Mouse (Mus musculus) CH12.LX (cell line): ENCODE results near the gene Surf1. TPM values are rescaled to one million over a fixed set of nuclear protein-coding genes. Genes with fewer than 3 reads are reported as not detected.

Experiments
- DNase-seq: peaks from one replicate; pipeline ENCODE4 v3.0.0-alpha.2; 2013; ENCODE audit errors: extremely low read depth
- H3K27ac ChIP-seq: 2 replicates; pipeline ENCODE4 v1.5.1; 2012; ENCODE audit warnings: low read depth, mild to moderate bottlenecking, control low read depth, moderate library complexity; ENCODE audit not compliant: insufficient read depth
- H3K27me3 ChIP-seq: replicated peaks from 2 replicates; pipeline ENCODE3; 2012; ENCODE audit warnings: inconsistent platforms
- H3K36me3 ChIP-seq, 2 experiments: replicated peaks in 1 of 2; 2 replicates each; pipeline versions ENCODE3 to v1.6.1; 2012; ENCODE audit warnings: inconsistent platforms in 1 of 2, low read length in 1 of 2, mild to moderate bottlenecking in 1 of 2, mixed read lengths in 1 of 2, moderate library complexity in 1 of 2; ENCODE audit not compliant: control insufficient read depth in 1 of 2, insufficient read depth in 1 of 2
- H3K4me1 ChIP-seq, 2 experiments: 2 replicates each; pipeline ENCODE4 v1.6.1; 2012; ENCODE audit warnings: inconsistent platforms in 1 of 2, moderate library complexity in 1 of 2; ENCODE audit not compliant: insufficient read depth in 2 of 2, control insufficient read depth in 1 of 2
- H3K4me2 ChIP-seq: 2 replicates; pipeline ENCODE4 v1.6.1; 2012; ENCODE audit warnings: low read depth, mild to moderate bottlenecking, control low read depth; ENCODE audit not compliant: poor library complexity, insufficient read depth, severe bottlenecking
- H3K4me3 ChIP-seq, 3 experiments: fragments of 150-350 bp in 1 of 3; sonication (generic) in 1 of 3; replicated peaks in 1 of 3; 2 replicates each; pipeline versions ENCODE3 to v1.5.1; 2011 to 2012; ENCODE audit warnings: low read depth in 2 of 3, low read length in 2 of 3, mild to moderate bottlenecking in 2 of 3, moderate library complexity in 2 of 3, control low read depth in 1 of 3, improper control_type of control experiment in 1 of 3, inconsistent platforms in 1 of 3, mixed read lengths in 1 of 3; ENCODE audit not compliant: poor library complexity in 1 of 3
- H3K79me2 ChIP-seq: replicated peaks from 2 replicates; pipeline ENCODE4 v1.6.1; 2012; ENCODE audit warnings: mild to moderate bottlenecking, moderate library complexity; ENCODE audit not compliant: control insufficient read depth, poor library complexity, insufficient read depth, severe bottlenecking; ENCODE audit errors: extremely low read depth
- H3K9ac ChIP-seq: 2 replicates; pipeline ENCODE4 v1.6.1; 2012; ENCODE audit warnings: low read depth, mild to moderate bottlenecking, control low read depth, moderate library complexity; ENCODE audit not compliant: insufficient read depth
- H3K9me3 ChIP-seq: replicated peaks from 2 replicates; pipeline ENCODE3; 2012; ENCODE audit warnings: low read length, inconsistent platforms, mixed read lengths
- BHLHE40 ChIP-seq: IDR thresholded peaks from 2 replicates; pipeline ENCODE4 v1.6.1; 2011; ENCODE audit warnings: mild to moderate bottlenecking, low read depth, low read length, improper control_type of control experiment
- CHD1 ChIP-seq: IDR thresholded peaks from 2 replicates; pipeline ENCODE4 v1.6.1; 2012; ENCODE audit warnings: low read depth, low read length, improper control_type of control experiment, inconsistent platforms
- CHD2 ChIP-seq: IDR thresholded peaks from 2 replicates; pipeline ENCODE4 v1.6.1; 2011; ENCODE audit warnings: low read length, improper control_type of control experiment
- CTCF ChIP-seq, 2 experiments: IDR thresholded peaks in 1 of 2; conservative IDR thresholded peaks in 1 of 2; 2 replicates each; pipeline ENCODE4 v1.5.1; 2011 to 2012; ENCODE audit warnings: low read depth in 2 of 2, low read length in 2 of 2, improper control_type of control experiment in 1 of 2, inconsistent platforms in 1 of 2, mild to moderate bottlenecking in 1 of 2, moderate library complexity in 1 of 2
- E2F4 ChIP-seq: IDR thresholded peaks from 2 replicates; pipeline ENCODE4 v1.6.1; 2011; ENCODE audit warnings: low read depth, low read length, improper control_type of control experiment; ENCODE audit not compliant: insufficient replicate concordance
- ELF1 ChIP-seq: IDR thresholded peaks from 2 replicates; pipeline ENCODE4 v1.6.1; 2014; ENCODE audit warnings: low read depth, mild to moderate bottlenecking, inconsistent platforms, low read length, improper control_type of control experiment
- EP300 ChIP-seq: IDR thresholded peaks from 2 replicates; pipeline ENCODE4 v1.6.1; 2011; ENCODE audit warnings: low read length, improper control_type of control experiment
- ETS1 ChIP-seq: conservative IDR thresholded peaks from 2 replicates; pipeline ENCODE4 v1.6.1; 2012; ENCODE audit warnings: low read depth, mild to moderate bottlenecking, inconsistent platforms, low read length, improper control_type of control experiment, moderate library complexity
- GABPA ChIP-seq: IDR thresholded peaks from 2 replicates; pipeline ENCODE4 v1.6.1; 2012; ENCODE audit warnings: low read depth, low read length, improper control_type of control experiment, inconsistent platforms; ENCODE audit not compliant: insufficient replicate concordance
- HCFC1 ChIP-seq: IDR thresholded peaks from 2 replicates; pipeline ENCODE4 v1.6.1; 2012; ENCODE audit warnings: low read depth, mild to moderate bottlenecking, inconsistent platforms, low read length, improper control_type of control experiment
- IRF4 ChIP-seq: IDR thresholded peaks from 2 replicates; pipeline ENCODE4 v1.6.1; 2014; ENCODE audit warnings: low read depth, mild to moderate bottlenecking, inconsistent platforms, low read length, improper control_type of control experiment
- JUN ChIP-seq: IDR thresholded peaks from 2 replicates; pipeline ENCODE4 v1.6.1; 2011; ENCODE audit warnings: low read depth, mild to moderate bottlenecking, low read length, improper control_type of control experiment, moderate library complexity; ENCODE audit not compliant: insufficient read depth
- JUND ChIP-seq: conservative IDR thresholded peaks from 2 replicates; pipeline ENCODE4 v1.6.1; 2011; ENCODE audit warnings: low read depth, low read length, improper control_type of control experiment
- KAT2A ChIP-seq: IDR thresholded peaks from 2 replicates; pipeline ENCODE4 v1.6.1; 2012; ENCODE audit warnings: low read length, improper control_type of control experiment, inconsistent platforms; ENCODE audit not compliant: insufficient replicate concordance
- MAFK ChIP-seq: IDR thresholded peaks from 2 replicates; pipeline ENCODE4 v1.6.1; 2011; ENCODE audit warnings: low read length, improper control_type of control experiment; ENCODE audit not compliant: insufficient replicate concordance
- MAX ChIP-seq: IDR thresholded peaks from 2 replicates; pipeline ENCODE4 v1.6.1; 2011; ENCODE audit warnings: low read length, improper control_type of control experiment
- MAZ ChIP-seq: IDR thresholded peaks from 2 replicates; pipeline ENCODE4 v1.6.1; 2012; ENCODE audit warnings: low read depth, mild to moderate bottlenecking, inconsistent platforms, low read length, improper control_type of control experiment, moderate library complexity
- MEF2A ChIP-seq: IDR thresholded peaks from 2 replicates; pipeline ENCODE4 v1.6.1; 2014; ENCODE audit warnings: low read depth, mild to moderate bottlenecking, inconsistent platforms, low read length, improper control_type of control experiment, borderline replicate concordance
- MXI1 ChIP-seq: IDR thresholded peaks from 2 replicates; pipeline ENCODE4 v1.6.1; 2011; ENCODE audit warnings: mild to moderate bottlenecking, low read depth, low read length, improper control_type of control experiment
- MYC ChIP-seq: IDR thresholded peaks from 2 replicates; pipeline ENCODE4 v1.6.1; 2011; ENCODE audit warnings: low read depth, mild to moderate bottlenecking, improper control_type of control experiment, low read length
- NELFE ChIP-seq: IDR thresholded peaks from 2 replicates; pipeline ENCODE4 v1.6.1; 2011; ENCODE audit warnings: low read depth, low read length, improper control_type of control experiment
- NRF1 ChIP-seq: IDR thresholded peaks from 2 replicates; pipeline ENCODE4 v1.6.1; 2014; ENCODE audit warnings: low read depth, mild to moderate bottlenecking, inconsistent platforms, low read length, improper control_type of control experiment, moderate library complexity
- PAX5 ChIP-seq: IDR thresholded peaks from 2 replicates; pipeline ENCODE4 v1.6.1; 2012; ENCODE audit warnings: low read length, inconsistent platforms, mixed read lengths
- POLR2A ChIP-seq: IDR thresholded peaks from 2 replicates; pipeline ENCODE4 v1.6.1; 2011; ENCODE audit warnings: low read depth, mild to moderate bottlenecking, improper control_type of control experiment, low read length
- POLR2AphosphoS2 ChIP-seq: IDR thresholded peaks from 2 replicates; pipeline ENCODE4 v1.6.1; 2011; ENCODE audit warnings: low read depth, low read length, improper control_type of control experiment
- RAD21 ChIP-seq: IDR thresholded peaks from 2 replicates; pipeline ENCODE4 v1.6.1; 2011; ENCODE audit warnings: low read depth, mild to moderate bottlenecking, low read length, improper control_type of control experiment, moderate library complexity
- RCOR1 ChIP-seq: conservative IDR thresholded peaks from 2 replicates; pipeline ENCODE4 v1.6.1; 2012; ENCODE audit warnings: low read depth, mild to moderate bottlenecking, inconsistent platforms, low read length, improper control_type of control experiment
- SIN3A ChIP-seq: IDR thresholded peaks from 2 replicates; pipeline ENCODE4 v1.6.1; 2012; ENCODE audit warnings: low read length, improper control_type of control experiment, inconsistent platforms
- SMC3 ChIP-seq: IDR thresholded peaks from 2 replicates; pipeline ENCODE4 v1.6.1; 2011; ENCODE audit warnings: low read depth, low read length, improper control_type of control experiment
- TBP ChIP-seq: conservative IDR thresholded peaks from 2 replicates; pipeline ENCODE4 v1.6.1; 2011; ENCODE audit warnings: low read depth, low read length, improper control_type of control experiment
- TCF12 ChIP-seq: IDR thresholded peaks from 2 replicates; pipeline ENCODE4 v1.6.1; 2014; ENCODE audit warnings: low read depth, mild to moderate bottlenecking, inconsistent platforms, low read length, improper control_type of control experiment
- UBTF ChIP-seq: IDR thresholded peaks from 2 replicates; pipeline ENCODE4 v1.6.1; 2012; ENCODE audit warnings: low read depth, mild to moderate bottlenecking, inconsistent platforms, low read length, improper control_type of control experiment, moderate library complexity
- USF1 ChIP-seq: IDR thresholded peaks from 2 replicates; pipeline ENCODE4 v1.6.1; 2014; ENCODE audit warnings: low read depth, mild to moderate bottlenecking, inconsistent platforms, low read length, improper control_type of control experiment
- USF2 ChIP-seq: conservative IDR thresholded peaks from 2 replicates; pipeline ENCODE4 v1.6.1; 2011; ENCODE audit warnings: low read depth, low read length, improper control_type of control experiment
- ZC3H11A ChIP-seq: IDR thresholded peaks from 2 replicates; pipeline ENCODE4 v1.6.1; 2012; ENCODE audit warnings: low read depth, mild to moderate bottlenecking, inconsistent platforms, low read length, improper control_type of control experiment
- ZKSCAN1 ChIP-seq: IDR thresholded peaks from 2 replicates; pipeline ENCODE4 v1.6.1; 2012; ENCODE audit warnings: low read depth, inconsistent platforms, low read length, improper control_type of control experiment, borderline replicate concordance
- ZMIZ1 ChIP-seq: IDR thresholded peaks from 2 replicates; pipeline ENCODE4 v1.6.1; 2012; ENCODE audit warnings: low read depth, mild to moderate bottlenecking, inconsistent platforms, low read length, improper control_type of control experiment
- ZNF384 ChIP-seq: IDR thresholded peaks from 2 replicates; pipeline ENCODE4 v1.6.1; 2012; ENCODE audit warnings: low read depth, low read length, improper control_type of control experiment, inconsistent platforms
- dilution Hi-C: fragments of 300-500 bp; cut with MboI; formaldehyde crosslinking; loops from 2 replicates; pipeline ENCODE4 v1.14.3; 2020; ENCODE audit warnings: low sequenced_read_pairs; ENCODE audit not compliant: extremely low pct_unique_long_range_greater_than_20kb, extremely low pct_ligation_motif_present
- in situ Hi-C: fragments of 300-500 bp; cut with MboI; formaldehyde crosslinking; loops from 3 replicates; pipeline ENCODE4 v1.14.3; 2019; ENCODE audit warnings: low sequenced_read_pairs, low pct_ligation_motif_present, low pct_unique_long_range_greater_than_20kb, mixed read lengths
- polyA plus RNA-seq: library from polyadenylated mRNA; unstranded; fragments of >175 nt; gene quantifications from 2 replicates; pipeline ENCODE4 v1.2.1, GENCODE M21; 2012; ENCODE audit warnings: low read depth; ENCODE audit not compliant: insufficient read length
- total RNA-seq, 2 experiments: library from RNA; depleted of rRNA; stranded (reverse); fragments of 300-350 nt in 1 of 2; fragments of >200 nt in 1 of 2; gene quantifications; 2 replicates each; pipeline ENCODE4 v1.2.3; 2012 to 2014

Gene Surf1
- total and polyA plus RNA-seq, 3 experiments, result 43.4 to 83.9 (median 58.7) TPM

DNA sequence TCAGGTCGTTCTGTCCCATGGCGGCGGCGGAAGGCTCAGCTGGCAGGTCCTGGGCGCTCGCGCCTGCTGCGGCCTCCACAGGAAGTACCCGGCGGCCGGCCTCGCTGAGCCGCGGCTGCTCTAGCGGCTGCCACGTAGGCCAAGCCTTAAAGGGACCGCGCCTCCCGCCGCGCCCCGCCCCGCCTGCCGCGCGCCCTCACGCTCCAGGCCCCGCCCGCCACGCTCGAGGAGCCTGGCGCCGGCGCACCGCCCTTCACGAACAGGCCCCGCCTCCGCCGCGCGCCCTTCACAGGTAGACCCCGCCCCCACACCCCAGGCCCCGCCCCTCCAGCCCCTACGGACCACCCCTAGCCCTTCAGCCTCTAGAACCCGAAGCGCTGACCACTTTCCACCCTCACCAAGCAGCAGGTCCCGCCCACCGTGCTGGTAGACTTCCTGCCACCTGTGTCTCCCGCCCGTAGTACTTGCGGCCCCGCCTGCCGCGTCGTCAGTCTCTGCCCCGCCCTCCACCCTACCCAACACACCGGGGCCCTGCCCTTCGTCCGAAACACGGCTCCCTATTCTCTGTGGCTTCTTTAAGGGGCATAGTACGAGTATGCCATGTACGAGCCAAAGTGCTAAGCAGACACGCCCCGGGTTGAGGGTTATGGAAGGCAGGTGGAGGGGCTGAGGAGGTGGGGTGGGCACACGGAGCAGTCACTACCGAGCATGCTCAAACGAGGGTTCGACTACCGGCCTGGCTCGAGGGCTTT is 17.1 kb upstream of the Surf1 start, which contains the start of the genes Surf4 and Stkld1:
Gene Surf4, minus strand, starts transcription at position 625 of the 752 bp plus-strand sequence.
Gene Stkld1, plus strand, starts transcription at position 744 of the 752 bp plus-strand sequence.
- peak; percentile 73 for TF ChIP-seq TCF12
- no peak for TF ChIP-seq CHD1
- TF ChIP-seq CHD2, result no peak
- TF ChIP-seq TBP, result no peak
- no peak for TF ChIP-seq ZC3H11A
- TF ChIP-seq ZMIZ1, result peak; percentile 94
- TF ChIP-seq JUND, result no peak
- TF ChIP-seq BHLHE40, result no peak
- 0 out of 2 replicates have a peak, but pooled peaks have one; percentile 59 for TF ChIP-seq UBTF
- TF ChIP-seq NRF1, result peak; percentile 77
- TF ChIP-seq MAX, result no peak
- no peak for TF ChIP-seq MYC
- no peak for TF ChIP-seq MXI1
- TF ChIP-seq RAD21, result no peak
- no peak for TF ChIP-seq EP300
- TF ChIP-seq HCFC1, result peak; percentile 62
- TF ChIP-seq NELFE, result peak; percentile 91
- TF ChIP-seq MAZ, result peak; percentile 83
- TF ChIP-seq CTCF (conservative IDR thresholded peaks at IDR 0.05 in 1 of 2, IDR thresholded peaks at IDR 0.05 in 1 of 2; ENCODE audit: low read depth in 2 of 2, low read length in 2 of 2), result no peak
- no peak for TF ChIP-seq ZKSCAN1
- no peak for TF ChIP-seq USF1
- peak; percentile 40; the same call in 1 of the 2 replicates for TF ChIP-seq MEF2A
- no peak for TF ChIP-seq IRF4
- no peak for TF ChIP-seq MAFK
- TF ChIP-seq KAT2A, result 0 out of 2 replicates have a peak, but pooled peaks have one; percentile 42
- TF ChIP-seq USF2, result no peak
- TF ChIP-seq ELF1, result peak; percentile 66
- no peak for TF ChIP-seq ETS1
- no peak for TF ChIP-seq GABPA
- no peak for TF ChIP-seq RCOR1
- no peak for TF ChIP-seq SMC3
- peak; percentile 67; the same call in 1 of the 2 replicates for TF ChIP-seq POLR2AphosphoS2
- no peak for TF ChIP-seq PAX5
- TF ChIP-seq SIN3A, result peak; percentile 32; the same call in 1 of the 2 replicates
- TF ChIP-seq JUN, result no peak
- no peak for TF ChIP-seq E2F4
- TF ChIP-seq POLR2A, result peak; percentile 88
- TF ChIP-seq ZNF384, result no peak
- TF ChIP-seq, all 38 proteins: peak for 13
- Histone ChIP-seq H3K4me1 (peaks cover 25 to 69% of the 10 kb centered on the region in 2 experiments), H3K9me3 (no peaks in the 10 kb centered on the region), H3K27me3 (no peaks in the 10 kb centered on the region), H3K4me3 (peak within 1 kb of the TSS; percentile 83 to 94 (median 94)), H3K9ac (peak within 1 kb of the TSS; percentile 96), H3K79me2 (peaks cover 45% of the 10 kb centered on the region), H3K4me2 (peak within 1 kb of the TSS; percentile 89), H3K36me3 (peaks cover 16 to 32% of the 10 kb centered on the region in 2 experiments), H3K27ac (peak within 1 kb of the TSS; percentile 61)
- in situ Hi-C loops (no loop called here), dilution Hi-C loops (no loop called here)
- DNase-seq, result peak; percentile 97
